Mouse (Mus musculus): ENCODE data around the gene Bcam.

GRCm38 (mm10) chr7:19818440-19818839 is 47.6 kb upstream of the Bcam start:
- TF ChIP-seq POLR2A (IDR thresholded peaks at IDR 0.05; ENCODE audit: low read depth, low read length) (no peak), CTCF (IDR thresholded peaks at IDR 0.05; ENCODE audit: extremely low read depth, insufficient read length, insufficient replicate concordance, low read depth, low read length) (no peak)

Measured in small intestine, adult 2 months (tissue).